Mouse (Mus musculus): ENCODE measurements around the gene Cmss1. TPM values are rescaled to one million over a fixed set of nuclear protein-coding genes. Genes with fewer than 3 reads are reported as not detected.
A peak's percentile ranks its signal among the peaks of the same experiment; 100 is the strongest.

The Cmss1 gene
- polyA plus RNA-seq, 1 experiment from 2014 or later, result 33.5 TPM

- no peak for ATAC-seq (ENCODE audit: low read depth)
- Histone ChIP-seq H3K9me3 (ENCODE audit: control insufficient read depth, low read length) (no peaks in the 10 kb centered on the region), H3K27me3 (replicated peaks; ENCODE audit: control insufficient read depth, insufficient read depth, low read length) (no peaks in the 10 kb centered on the region), H3K36me3 (ENCODE audit: control insufficient read depth, insufficient read depth, low read length) (no peaks in the 10 kb centered on the region), H3K27ac (replicated peaks; ENCODE audit: low read depth, low read length) (no peak overlapping the region), H3K9ac (ENCODE audit: low read depth, low read length) (no peak overlapping the region), H3K4me2 (ENCODE audit: low read depth, low read length) (no peak overlapping the region), H3K4me1 (ENCODE audit: control insufficient read depth, insufficient read depth, low read length) (peaks cover 5% of the 10 kb centered on the region), H3K4me3 (ENCODE audit: low read depth, low read length) (no peak overlapping the region)
- DNase-seq (ENCODE audit: low spot score), result no peak
Observed at GRCm38 (mm10) chr16:57553235-57553634, 53.4 kb downstream of the Cmss1 start.

- Histone ChIP-seq H3K9ac (ENCODE audit: low read depth, low read length) (no peak overlapping the region), H3K27ac (replicated peaks; ENCODE audit: low read depth, low read length) (no peak overlapping the region), H3K9me3 (ENCODE audit: control insufficient read depth, low read length) (no peaks in the 10 kb centered on the region), H3K4me3 (ENCODE audit: low read depth, low read length) (no peak overlapping the region), H3K36me3 (ENCODE audit: control insufficient read depth, insufficient read depth, low read length) (no peaks in the 10 kb centered on the region), H3K27me3 (replicated peaks; ENCODE audit: control insufficient read depth, insufficient read depth, low read length) (no peaks in the 10 kb centered on the region), H3K4me2 (ENCODE audit: low read depth, low read length) (no peak overlapping the region), H3K4me1 (ENCODE audit: control insufficient read depth, insufficient read depth, low read length) (peaks cover 5% of the 10 kb centered on the region)
- WGBS, result 92% methylated on average over 5 of the region's 5 CpGs
- DNase-seq (ENCODE audit: low spot score), result no peak
- ATAC-seq (ENCODE audit: low read depth), result no peak
Observed at GRCm38 (mm10) chr16:57552709-57553108, 54.0 kb downstream of the Cmss1 start.

- H3K4me3 ChIP-seq (ENCODE audit: low read depth, low read length), result peak overlapping the region; percentile 33; the same call in 1 of the 2 replicates
- DNase-seq (ENCODE audit: low spot score), result no peak
- WGBS, result 75% methylated on average over 2 of the region's 2 CpGs
- H3K9me3 ChIP-seq (ENCODE audit: control insufficient read depth, low read length), result no peaks in the 10 kb centered on the region
- no peaks in the 10 kb centered on the region for H3K27me3 ChIP-seq (replicated peaks; ENCODE audit: control insufficient read depth, insufficient read depth, low read length)
- peak overlapping the region; percentile 77 for H3K4me2 ChIP-seq (ENCODE audit: low read depth, low read length)
- peaks cover 5% of the 10 kb centered on the region for H3K4me1 ChIP-seq (ENCODE audit: control insufficient read depth, insufficient read depth, low read length)
- no peak overlapping the region for H3K27ac ChIP-seq (replicated peaks; ENCODE audit: low read depth, low read length)
- no peak overlapping the region for H3K9ac ChIP-seq (ENCODE audit: low read depth, low read length)
- H3K36me3 ChIP-seq (ENCODE audit: control insufficient read depth, insufficient read depth, low read length), result no peaks in the 10 kb centered on the region
- no peak for ATAC-seq (ENCODE audit: low read depth)
Observed at GRCm38 (mm10) chr16:57551617-57552016, 55.0 kb downstream of the Cmss1 start.

GRCm38 (mm10) chr16:57550817-57551216, 55.8 kb downstream of the Cmss1 start:
- H3K9ac ChIP-seq (ENCODE audit: low read depth, low read length), result 0 out of 2 replicates have a peak overlapping the region, but pooled peaks have one; percentile 40
- peak; percentile 53 for DNase-seq (ENCODE audit: low spot score)
- H3K9me3 ChIP-seq (ENCODE audit: control insufficient read depth, low read length), result no peaks in the 10 kb centered on the region
- WGBS, result 14% methylated on average over 2 of the region's 2 CpGs
- no peak for ATAC-seq (ENCODE audit: low read depth)
- no peaks in the 10 kb centered on the region for H3K36me3 ChIP-seq (ENCODE audit: control insufficient read depth, insufficient read depth, low read length)
- peaks cover 5% of the 10 kb centered on the region for H3K4me1 ChIP-seq (ENCODE audit: control insufficient read depth, insufficient read depth, low read length)
- no peaks in the 10 kb centered on the region for H3K27me3 ChIP-seq (replicated peaks; ENCODE audit: control insufficient read depth, insufficient read depth, low read length)
- peak overlapping the region; percentile 77 for H3K4me2 ChIP-seq (ENCODE audit: low read depth, low read length)
- H3K27ac ChIP-seq (replicated peaks; ENCODE audit: low read depth, low read length), result no peak overlapping the region
- peak overlapping the region; percentile 33 for H3K4me3 ChIP-seq (ENCODE audit: low read depth, low read length)

- no peaks in the 10 kb centered on the region for H3K9me3 ChIP-seq (ENCODE audit: control insufficient read depth, low read length)
- no peak for DNase-seq (ENCODE audit: low spot score)
- 30% methylated on average over 3 of the region's 3 CpGs for WGBS
- peak overlapping the region; percentile 76 for H3K4me3 ChIP-seq (ENCODE audit: low read depth, low read length)
- H3K27ac ChIP-seq (replicated peaks; ENCODE audit: low read depth, low read length), result peak overlapping the region; percentile 81; the same call in 1 of the 2 replicates
- H3K36me3 ChIP-seq (ENCODE audit: control insufficient read depth, insufficient read depth, low read length), result no peaks in the 10 kb centered on the region
- peak overlapping the region; percentile 77 for H3K4me2 ChIP-seq (ENCODE audit: low read depth, low read length)
- H3K9ac ChIP-seq (ENCODE audit: low read depth, low read length), result peak overlapping the region; percentile 94
- ATAC-seq (ENCODE audit: low read depth), result no peak
- H3K4me1 ChIP-seq (ENCODE audit: control insufficient read depth, insufficient read depth, low read length), result peaks cover 5% of the 10 kb centered on the region
- H3K27me3 ChIP-seq (replicated peaks; ENCODE audit: control insufficient read depth, insufficient read depth, low read length), result no peaks in the 10 kb centered on the region
Observed at GRCm38 (mm10) chr16:57550088-57550487, 56.6 kb downstream of the Cmss1 start.

GRCm38 (mm10) chr16:57549061-57550037, 57.3 kb downstream of the Cmss1 start:
- Histone ChIP-seq H3K9ac (ENCODE audit: low read depth, low read length) (peak overlapping the region; percentile 94), H3K4me1 (ENCODE audit: control insufficient read depth, insufficient read depth, low read length) (peaks cover 5% of the 10 kb centered on the region), H3K9me3 (ENCODE audit: control insufficient read depth, low read length) (no peaks in the 10 kb centered on the region), H3K36me3 (ENCODE audit: control insufficient read depth, insufficient read depth, low read length) (no peaks in the 10 kb centered on the region), H3K27ac (replicated peaks; ENCODE audit: low read depth, low read length) (peak overlapping the region; percentile 81), H3K4me3 (ENCODE audit: low read depth, low read length) (peak overlapping the region; percentile 76), H3K4me2 (ENCODE audit: low read depth, low read length) (peak overlapping the region; percentile 77), H3K27me3 (replicated peaks; ENCODE audit: control insufficient read depth, insufficient read depth, low read length) (no peaks in the 10 kb centered on the region)
- ATAC-seq (ENCODE audit: low read depth) (peak; percentile 96), DNase-seq (ENCODE audit: low spot score) (peak; percentile 92)
- 1% methylated on average over 43 of the region's 64 CpGs for WGBS

- no peaks in the 10 kb centered on the region for H3K27me3 ChIP-seq (replicated peaks; ENCODE audit: control insufficient read depth, insufficient read depth, low read length)
- ATAC-seq (ENCODE audit: low read depth) (no peak; the same call in 1 of the 2 replicates), DNase-seq (ENCODE audit: low spot score) (no peak)
- H3K9ac ChIP-seq (ENCODE audit: low read depth, low read length), result peak overlapping the region; percentile 94
- H3K36me3 ChIP-seq (ENCODE audit: control insufficient read depth, insufficient read depth, low read length), result no peaks in the 10 kb centered on the region
- H3K9me3 ChIP-seq (ENCODE audit: control insufficient read depth, low read length), result no peaks in the 10 kb centered on the region
- peak overlapping the region; percentile 77 for H3K4me2 ChIP-seq (ENCODE audit: low read depth, low read length)
- peaks cover 5% of the 10 kb centered on the region for H3K4me1 ChIP-seq (ENCODE audit: control insufficient read depth, insufficient read depth, low read length)
- 39% methylated on average over 2 of the region's 2 CpGs for WGBS
- H3K4me3 ChIP-seq (ENCODE audit: low read depth, low read length), result peak overlapping the region; percentile 76
- peak overlapping the region; percentile 81; the same call in 1 of the 2 replicates for H3K27ac ChIP-seq (replicated peaks; ENCODE audit: low read depth, low read length)
Observed at GRCm38 (mm10) chr16:57548608-57549007, 58.1 kb downstream of the Cmss1 start.

GRCm38 (mm10) chr16:57546355-57546754, 60.3 kb downstream of the Cmss1 start:
- no peak for ATAC-seq (ENCODE audit: low read depth)
- Histone ChIP-seq H3K27ac (replicated peaks; ENCODE audit: low read depth, low read length) (no peak overlapping the region), H3K27me3 (replicated peaks; ENCODE audit: control insufficient read depth, insufficient read depth, low read length) (no peaks in the 10 kb centered on the region), H3K4me1 (ENCODE audit: control insufficient read depth, insufficient read depth, low read length) (no peaks in the 10 kb centered on the region; the same call in 1 of the 2 replicates), H3K4me2 (ENCODE audit: low read depth, low read length) (no peak overlapping the region), H3K9me3 (ENCODE audit: control insufficient read depth, low read length) (0 out of 2 replicates have a peak, but pooled peaks cover 6% of the 10 kb centered on the region), H3K36me3 (ENCODE audit: control insufficient read depth, insufficient read depth, low read length) (no peaks in the 10 kb centered on the region), H3K4me3 (ENCODE audit: low read depth, low read length) (no peak overlapping the region), H3K9ac (ENCODE audit: low read depth, low read length) (no peak overlapping the region)
- WGBS, result 63% methylated on average over 1 of the region's 1 CpGs
- DNase-seq (ENCODE audit: low spot score), result no peak
